Mouse (Mus musculus) midbrain, embryonic 12.5 days (tissue): ENCODE data around the gene Slf2. TPM values are rescaled to one million over a fixed set of nuclear protein-coding genes. Genes with fewer than 3 reads are reported as not detected.

Source experiments
- ATAC-seq: fragments of 200-750 bp; cut with Nextera tagmentation; 2 replicates; pipeline ENCODE4 v1.8.0; 2017; ENCODE audit warnings: low read depth, moderate TSS enrichment, moderate library complexity; ENCODE audit not compliant: low FRiP score
- H3K27ac ChIP-seq: fragments of 300-500 bp; sonication (generic); replicated peaks from 2 replicates; pipeline ENCODE4 v1.5.1; 2016; ENCODE audit warnings: mild to moderate bottlenecking
- H3K27me3 ChIP-seq: fragments of 300-500 bp; sonication (generic); 2 replicates; pipeline ENCODE4 v1.6.1; 2016; ENCODE audit warnings: mild to moderate bottlenecking
- H3K36me3 ChIP-seq: fragments of 300-500 bp; sonication (generic); 2 replicates; pipeline ENCODE4 v1.6.1; 2016
- H3K4me1 ChIP-seq: fragments of 300-500 bp; sonication (generic); 2 replicates; pipeline ENCODE4 v1.6.1; 2016
- H3K4me2 ChIP-seq: fragments of 300-500 bp; sonication (generic); replicated peaks from 2 replicates; pipeline ENCODE4 v1.6.1; 2016; ENCODE audit warnings: mild to moderate bottlenecking, moderate library complexity
- H3K4me3 ChIP-seq: fragments of 300-500 bp; sonication (generic); 2 replicates; pipeline ENCODE4 v1.5.1; 2016; ENCODE audit warnings: mild to moderate bottlenecking
- H3K9ac ChIP-seq: fragments of 300-500 bp; sonication (generic); replicated peaks from 2 replicates; pipeline ENCODE4 v1.6.1; 2016; ENCODE audit warnings: mild to moderate bottlenecking, moderate library complexity
- H3K9me3 ChIP-seq: fragments of 300-500 bp; sonication (generic); 2 replicates; pipeline ENCODE4 v1.6.1; 2016; ENCODE audit warnings: mild to moderate bottlenecking
- WGBS: fragments of 180-500 bp; shearing (Covaris S2); methylation state at CpG from one replicate; pipeline ENCODE4 v1.1.7; 2016; 5-methylcytosine and 5-hydroxymethylcytosine counted together
- polyA plus RNA-seq: library from polyadenylated mRNA; unstranded; fragments of >200 nt; fragmentation: Nextera tagmentation; extraction: Ambion mirVana; gene quantifications from 2 replicates; pipeline ENCODE4 v1.2.1, GENCODE M21; 2016

Slf2 gene
- 40.7 and 42.9 TPM in 2 replicates for polyA plus RNA-seq

GRCm38 (mm10) chr19:44930744-44931453 lies at the start of gene Slf2:
Gene Slf2 (plus strand): TSS chr19:44931151.
- Histone ChIP-seq H3K4me1 (peaks cover 15% of the 10 kb centered on the region), H3K27me3 (peaks cover 25% of the 10 kb centered on the region), H3K9ac (peak within 1 kb of the TSS; percentile 74), H3K4me2 (peak within 1 kb of the TSS; percentile 59), H3K4me3 (peak within 1 kb of the TSS; percentile 89), H3K36me3 (peaks cover 14% of the 10 kb centered on the region), H3K27ac (peak within 1 kb of the TSS; percentile 72), H3K9me3 (no peaks in the 10 kb centered on the region)
- under 1% methylated on average over 52 of the region's 55 CpGs for WGBS
- peak; percentile 97 for ATAC-seq

GRCm38 (mm10) chr19:44882552-44883024 lies 48.4 kb upstream of the Slf2 start:
- peak overlapping the region; percentile 49 for H3K9ac ChIP-seq
- 0 out of 2 replicates have a peak, but pooled peaks cover 15% of the 10 kb centered on the region for H3K4me1 ChIP-seq
- ATAC-seq, result peak; percentile 70
- peaks cover 83% of the 10 kb centered on the region for H3K27me3 ChIP-seq
- H3K9me3 ChIP-seq, result no peaks in the 10 kb centered on the region
- no peak overlapping the region for H3K27ac ChIP-seq
- peak overlapping the region; percentile 32 for H3K4me3 ChIP-seq
- no peaks in the 10 kb centered on the region for H3K36me3 ChIP-seq
- H3K4me2 ChIP-seq, result peak overlapping the region; percentile 65
- WGBS, result under 1% methylated on average over 31 of the region's 31 CpGs

- H3K9ac ChIP-seq, result no peak overlapping the region
- no peaks in the 10 kb centered on the region for H3K9me3 ChIP-seq
- WGBS, result 41% methylated on average over 3 of the region's 3 CpGs
- no peak overlapping the region for H3K27ac ChIP-seq
- H3K36me3 ChIP-seq, result no peaks in the 10 kb centered on the region
- peaks cover 92% of the 10 kb centered on the region for H3K27me3 ChIP-seq
- no peak overlapping the region for H3K4me3 ChIP-seq
- no peak for ATAC-seq
- H3K4me1 ChIP-seq, result peaks cover 16% of the 10 kb centered on the region; the same call in 1 of the 2 replicates
- H3K4me2 ChIP-seq, result no peak overlapping the region
These were observed 46.6 kb upstream of the Slf2 start for GRCm38 (mm10) chr19:44884331-44884730.

GRCm38 (mm10) chr19:44886475-44886874 lies 44.5 kb upstream of the Slf2 start:
- WGBS, result 21% methylated on average over 3 of the region's 3 CpGs
- H3K4me1 ChIP-seq, result peaks cover 24% of the 10 kb centered on the region
- no peak overlapping the region for H3K4me3 ChIP-seq
- ATAC-seq, result no peak
- no peak overlapping the region for H3K4me2 ChIP-seq
- peaks cover 92% of the 10 kb centered on the region for H3K27me3 ChIP-seq
- no peak overlapping the region for H3K9ac ChIP-seq
- no peak overlapping the region for H3K27ac ChIP-seq
- H3K9me3 ChIP-seq, result no peaks in the 10 kb centered on the region
- no peaks in the 10 kb centered on the region for H3K36me3 ChIP-seq

GRCm38 (mm10) chr19:44887679-44888235 lies 43.2 kb upstream of the Slf2 start:
- peaks cover 91% of the 10 kb centered on the region for H3K27me3 ChIP-seq
- no peaks in the 10 kb centered on the region for H3K9me3 ChIP-seq
- WGBS, result 17% methylated on average over 7 of the region's 7 CpGs
- no peak overlapping the region for H3K27ac ChIP-seq
- no peak for ATAC-seq
- H3K4me3 ChIP-seq, result no peak overlapping the region
- H3K9ac ChIP-seq, result no peak overlapping the region
- H3K4me1 ChIP-seq, result peaks cover 17% of the 10 kb centered on the region
- no peaks in the 10 kb centered on the region for H3K36me3 ChIP-seq
- no peak overlapping the region for H3K4me2 ChIP-seq

GRCm38 (mm10) chr19:44889548-44889947 lies 41.4 kb upstream of the Slf2 start:
- Histone ChIP-seq H3K4me1 (peaks cover 21% of the 10 kb centered on the region), H3K27ac (no peak overlapping the region), H3K4me2 (no peak overlapping the region), H3K4me3 (no peak overlapping the region), H3K27me3 (peaks cover 93% of the 10 kb centered on the region), H3K36me3 (no peaks in the 10 kb centered on the region), H3K9ac (no peak overlapping the region), H3K9me3 (no peaks in the 10 kb centered on the region)
- no peak for ATAC-seq
- WGBS, result 11% methylated on average over 6 of the region's 6 CpGs

GRCm38 (mm10) chr19:44891446-44891845 lies 39.5 kb upstream of the Slf2 start:
- Histone ChIP-seq H3K9me3 (no peaks in the 10 kb centered on the region), H3K4me1 (peaks cover 21% of the 10 kb centered on the region), H3K4me2 (no peak overlapping the region), H3K36me3 (no peaks in the 10 kb centered on the region), H3K27ac (no peak overlapping the region), H3K4me3 (no peak overlapping the region), H3K9ac (no peak overlapping the region), H3K27me3 (peaks cover 94% of the 10 kb centered on the region)
- no peak for ATAC-seq
- WGBS, result 44% methylated on average over 15 of the region's 15 CpGs

GRCm38 (mm10) chr19:44893231-44893871 lies 37.6 kb upstream of the Slf2 start:
- peaks cover 17% of the 10 kb centered on the region for H3K4me1 ChIP-seq
- no peak overlapping the region for H3K27ac ChIP-seq
- H3K36me3 ChIP-seq, result no peaks in the 10 kb centered on the region
- H3K4me2 ChIP-seq, result no peak overlapping the region
- WGBS, result 44% methylated on average over 19 of the region's 19 CpGs
- no peak overlapping the region for H3K4me3 ChIP-seq
- H3K27me3 ChIP-seq, result peaks cover 95% of the 10 kb centered on the region
- ATAC-seq, result no peak
- no peaks in the 10 kb centered on the region for H3K9me3 ChIP-seq
- H3K9ac ChIP-seq, result no peak overlapping the region

GRCm38 (mm10) chr19:44895245-44895644 lies 35.7 kb upstream of the Slf2 start:
- no peak overlapping the region for H3K27ac ChIP-seq
- H3K9ac ChIP-seq, result no peak overlapping the region
- peaks cover 16% of the 10 kb centered on the region for H3K4me1 ChIP-seq
- WGBS, result 0% methylated on average over 4 of the region's 4 CpGs
- no peak for ATAC-seq
- no peaks in the 10 kb centered on the region for H3K9me3 ChIP-seq
- no peaks in the 10 kb centered on the region for H3K36me3 ChIP-seq
- H3K4me2 ChIP-seq, result no peak overlapping the region
- peaks cover 76% of the 10 kb centered on the region for H3K27me3 ChIP-seq
- no peak overlapping the region for H3K4me3 ChIP-seq

- ATAC-seq, result no peak
- Histone ChIP-seq H3K9me3 (no peaks in the 10 kb centered on the region), H3K4me1 (peaks cover 26% of the 10 kb centered on the region), H3K4me2 (no peak overlapping the region), H3K27me3 (peaks cover 71% of the 10 kb centered on the region), H3K27ac (no peak overlapping the region), H3K36me3 (no peaks in the 10 kb centered on the region), H3K9ac (no peak overlapping the region), H3K4me3 (no peak overlapping the region)
- WGBS, result 70% methylated on average over 6 of the region's 6 CpGs
These were observed 34.5 kb upstream of the Slf2 start for GRCm38 (mm10) chr19:44896450-44896849.

- H3K27me3 ChIP-seq, result peaks cover 69% of the 10 kb centered on the region
- no peak overlapping the region for H3K27ac ChIP-seq
- peaks cover 26% of the 10 kb centered on the region for H3K4me1 ChIP-seq
These were observed 33.4 kb upstream of the Slf2 start for GRCm38 (mm10) chr19:44897521-44897920.

GRCm38 (mm10) chr19:44898646-44899045 lies 32.3 kb upstream of the Slf2 start:
- Histone ChIP-seq H3K9ac (no peak overlapping the region), H3K27me3 (peaks cover 62% of the 10 kb centered on the region), H3K9me3 (no peaks in the 10 kb centered on the region), H3K27ac (no peak overlapping the region), H3K4me1 (peaks cover 18% of the 10 kb centered on the region), H3K4me3 (no peak overlapping the region), H3K36me3 (no peaks in the 10 kb centered on the region), H3K4me2 (no peak overlapping the region)
- no peak for ATAC-seq
- 52% methylated on average over 3 of the region's 3 CpGs for WGBS

More at GRCm38 (mm10) chr19:44897521-44897920, 33.4 kb upstream of the Slf2 start:
- Histone ChIP-seq H3K4me3 (no peak overlapping the region), H3K9me3 (no peaks in the 10 kb centered on the region), H3K36me3 (no peaks in the 10 kb centered on the region), H3K9ac (no peak overlapping the region), H3K4me2 (no peak overlapping the region)
- ATAC-seq, result no peak
- 70% methylated on average over 5 of the region's 5 CpGs for WGBS
